Mouse (Mus musculus): ENCODE data around the gene Pkmyt1. TPM values are rescaled to one million over a fixed set of nuclear protein-coding genes. Genes with fewer than 3 reads are reported as not detected.

The Pkmyt1 gene
- 13.3 TPM for polyA plus RNA-seq (2021)

DNA sequence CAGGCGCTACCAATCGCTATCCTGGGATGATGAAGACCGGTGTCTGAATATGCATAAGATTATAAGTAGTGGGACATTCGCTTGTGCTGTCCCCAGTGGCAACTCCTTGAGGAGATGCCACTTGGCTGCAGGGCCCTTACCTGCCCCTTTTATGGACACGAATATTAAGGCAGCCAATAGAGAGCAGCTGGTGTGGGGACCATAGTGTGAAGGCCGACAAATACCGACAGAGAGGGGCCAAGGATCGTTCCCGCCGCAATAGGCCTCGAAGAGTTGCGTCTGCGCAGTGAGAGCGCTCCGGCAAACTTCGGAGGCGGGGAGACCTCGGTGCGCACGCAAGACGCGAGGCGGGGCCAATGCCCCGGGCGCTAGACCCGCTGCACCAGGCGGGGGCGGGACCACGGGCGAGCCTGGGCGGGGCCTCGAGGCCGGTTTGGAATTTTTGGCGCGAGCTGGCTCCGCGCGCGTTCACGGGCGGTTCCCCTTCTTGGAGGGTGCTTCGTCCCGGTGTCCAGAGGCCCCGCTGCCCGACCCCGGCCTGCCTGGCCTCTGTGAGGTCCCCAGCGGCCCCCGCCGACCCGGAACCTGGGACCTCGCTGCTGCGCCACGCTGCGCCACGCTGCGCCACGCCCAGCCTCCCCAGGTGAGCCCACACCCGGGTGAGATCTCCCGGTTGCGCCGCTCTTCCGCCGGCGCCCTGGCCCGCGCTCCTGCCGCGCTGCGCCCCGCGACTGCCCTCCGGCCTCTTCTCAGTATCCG is at the start of gene Pkmyt1:
Gene Pkmyt1 (plus strand): TSS at position 338 of the 759 bp plus-strand sequence.
- DNase-seq (ENCODE audit: low read depth, low spot score) = no peak
- ATAC-seq = peak; percentile 82
- TF ChIP-seq CTCF (IDR thresholded peaks at IDR 0.05) = no peak
- ChIA-PET POLR2A (interaction anchor here (1.1 kb wide), 1 partner anchor 14 kb away, joined by 4 read pairs; no protein-coding TSS in a partner anchor), CTCF (interaction anchor here (1.2 to 1.3 kb wide), 2 partner anchors 17 to 20 kb away, joined by 3 to 6 read pairs; no protein-coding TSS in a partner anchor)
- in situ Hi-C loops (cut with MboI; ENCODE audit: low pct_unique_long_range_greater_than_20kb) = no loop called here
- peaks cover 3% of the 10 kb centered on the region for H3K27me3 ChIP-seq

DNA sequence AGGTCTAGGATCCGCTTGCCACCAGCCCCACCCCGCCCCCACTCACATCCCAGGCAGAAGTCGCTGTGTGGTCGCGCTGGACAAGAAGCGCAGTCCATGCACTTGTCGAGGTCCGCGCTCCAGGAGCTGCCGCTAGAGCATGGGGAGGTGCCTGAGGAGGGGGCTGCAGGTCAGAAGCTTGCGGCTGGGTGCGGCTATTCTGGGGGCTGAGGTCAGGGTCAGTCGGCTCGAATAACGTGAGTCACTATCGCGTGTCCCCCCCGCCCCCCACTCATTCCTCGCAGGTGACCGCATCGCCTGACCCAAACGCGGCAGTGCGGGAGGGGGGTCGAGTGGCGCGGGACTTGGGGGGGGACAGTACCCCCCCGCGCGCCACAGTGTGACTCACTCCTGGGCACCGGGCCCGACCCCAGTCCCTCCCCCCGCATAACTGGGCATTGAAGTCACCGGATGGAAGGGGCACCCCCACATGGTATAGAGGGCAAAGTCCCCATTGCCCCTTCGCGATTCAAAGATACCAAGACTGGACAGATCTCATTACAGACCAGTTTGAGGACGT is 49.6 kb upstream of the Pkmyt1 start:
- ChIA-PET CTCF (interaction anchor here (2.9 kb wide), 1 partner anchor 23 kb away, joined by 13 read pairs; no protein-coding TSS in a partner anchor), POLR2A (interaction anchor here (1.0 to 4.0 kb wide), 3 partner anchors 9 to 25 kb away, joined by 3 to 28 read pairs (median 3); no protein-coding TSS in a partner anchor)
- no peak for ATAC-seq
- in situ Hi-C loops (cut with MboI; ENCODE audit: low pct_unique_long_range_greater_than_20kb) = no loop called here
- no peaks in the 10 kb centered on the region for H3K27me3 ChIP-seq
- no peak for TF ChIP-seq CTCF (IDR thresholded peaks at IDR 0.05)
- no peak for DNase-seq (ENCODE audit: low read depth, low spot score)

DNA sequence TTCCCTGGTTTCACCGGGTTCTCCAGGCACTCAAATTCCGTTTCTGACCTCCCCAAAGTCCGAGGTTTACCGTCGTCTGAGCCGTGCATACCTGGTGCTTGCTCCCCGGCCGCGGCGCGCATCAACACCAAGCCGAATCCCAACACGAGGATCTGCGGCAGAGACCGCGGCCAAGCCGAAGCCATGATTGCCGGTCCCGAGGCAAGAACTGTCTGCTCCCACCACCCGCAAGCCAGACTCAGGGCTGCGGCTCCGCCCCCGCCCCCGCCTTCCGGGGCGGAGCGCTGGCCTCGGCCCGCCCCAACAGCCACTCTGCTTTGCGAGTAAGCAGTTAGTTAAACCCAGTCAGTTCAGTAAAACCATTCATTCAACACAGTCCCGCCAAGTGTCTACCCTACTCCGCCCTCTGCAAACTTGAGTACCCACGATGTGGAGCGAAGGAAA is 48.9 kb upstream of the Pkmyt1 start, which contains the start of gene Tnfrsf12a:
Gene Tnfrsf12a (minus strand): TSS at position 233 of the 444 bp plus-strand sequence.
- no peak for TF ChIP-seq CTCF (IDR thresholded peaks at IDR 0.05)
- in situ Hi-C loops (cut with MboI; ENCODE audit: low pct_unique_long_range_greater_than_20kb) = no loop called here
- ChIA-PET CTCF (interaction anchor here (1.5 kb wide), 1 partner anchor 23 kb away, joined by 3 read pairs; no protein-coding TSS in a partner anchor), POLR2A (interaction anchor here (4.0 kb wide), 1 partner anchor 23 kb away, joined by 28 read pairs; no protein-coding TSS in a partner anchor)
- no peaks in the 10 kb centered on the region for H3K27me3 ChIP-seq
- DNase-seq (ENCODE audit: low read depth, low spot score) (no peak), ATAC-seq (peak; percentile 29)

DNA sequence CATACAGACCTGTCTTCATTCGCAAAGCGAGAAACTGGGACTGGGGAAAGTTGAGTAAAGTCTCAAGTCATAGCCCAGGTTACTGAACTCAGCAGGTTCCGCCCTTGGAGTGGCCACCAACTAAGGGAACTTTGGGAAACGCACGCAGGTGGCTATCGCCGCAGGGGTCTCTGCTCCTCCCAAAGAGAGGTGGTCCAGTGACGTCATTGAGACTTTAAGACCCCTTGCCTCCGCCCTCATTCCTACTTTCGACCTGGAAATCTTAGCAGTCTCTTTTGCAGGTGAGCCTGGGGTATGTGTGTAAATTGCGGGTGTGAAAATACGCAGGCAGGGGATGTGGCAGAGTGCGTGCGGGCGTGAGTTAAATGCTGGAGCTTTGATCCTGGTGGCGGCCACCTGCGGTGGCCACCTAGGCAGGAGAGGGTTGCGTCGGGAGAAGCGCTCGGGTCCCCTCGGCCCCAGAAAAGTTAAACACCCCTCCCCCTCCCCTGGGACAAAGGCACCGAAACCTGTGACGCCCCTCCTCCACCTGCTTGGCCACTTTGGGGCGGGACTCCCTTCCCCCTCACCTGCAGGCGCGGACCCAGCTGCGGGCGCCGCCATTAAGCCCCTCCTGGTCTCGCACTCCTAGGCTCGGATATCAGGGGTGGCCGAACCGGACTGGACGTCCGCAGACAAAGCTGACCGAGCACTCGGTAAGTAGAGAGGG is 46.9 kb upstream of the Pkmyt1 start, which contains the start of gene Cldn6:
Gene Cldn6 (plus strand): TSS at position 123 of the 709 bp plus-strand sequence.
- H3K27me3 ChIP-seq = no peaks in the 10 kb centered on the region
- CTCF ChIA-PET = no interaction called here
- ATAC-seq (no peak), DNase-seq (ENCODE audit: low read depth, low spot score) (no peak)
- in situ Hi-C loops (cut with MboI; ENCODE audit: low pct_unique_long_range_greater_than_20kb) = no loop called here
- no peak for TF ChIP-seq CTCF (IDR thresholded peaks at IDR 0.05)
- POLR2A ChIA-PET = no interaction called here

DNA sequence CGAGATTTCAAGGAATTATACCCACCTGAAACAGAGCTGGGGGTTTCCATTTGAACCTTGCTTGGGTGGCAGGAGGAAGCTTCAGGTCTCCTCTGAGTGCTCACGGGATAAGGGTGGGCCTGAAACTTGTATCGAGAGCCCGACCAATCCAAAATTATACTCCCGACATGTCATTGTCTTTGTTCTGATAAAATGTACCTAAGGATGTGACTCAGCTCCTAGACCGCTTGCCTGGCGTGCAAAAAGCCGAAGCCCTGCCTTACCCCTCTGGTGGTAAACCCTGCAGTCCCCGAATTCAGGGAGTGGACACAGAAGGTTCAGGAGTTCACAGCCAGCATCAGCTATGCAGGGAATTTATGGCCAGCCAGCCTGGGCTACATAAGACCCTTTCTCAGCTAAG is 45.8 kb upstream of the Pkmyt1 start:
- ChIA-PET CTCF (interaction anchor here (1.6 kb wide), 1 partner anchor 26 kb away, joined by 5 read pairs; no protein-coding TSS in a partner anchor), POLR2A (interaction anchor here (0.9 kb wide), 1 partner anchor 18 kb away, joined by 3 read pairs; no protein-coding TSS in a partner anchor)
- TF ChIP-seq CTCF (IDR thresholded peaks at IDR 0.05) = no peak
- ATAC-seq (no peak), DNase-seq (ENCODE audit: low read depth, low spot score) (no peak)
- in situ Hi-C loops (cut with MboI; ENCODE audit: low pct_unique_long_range_greater_than_20kb) = no loop called here
- H3K27me3 ChIP-seq = no peaks in the 10 kb centered on the region

DNA sequence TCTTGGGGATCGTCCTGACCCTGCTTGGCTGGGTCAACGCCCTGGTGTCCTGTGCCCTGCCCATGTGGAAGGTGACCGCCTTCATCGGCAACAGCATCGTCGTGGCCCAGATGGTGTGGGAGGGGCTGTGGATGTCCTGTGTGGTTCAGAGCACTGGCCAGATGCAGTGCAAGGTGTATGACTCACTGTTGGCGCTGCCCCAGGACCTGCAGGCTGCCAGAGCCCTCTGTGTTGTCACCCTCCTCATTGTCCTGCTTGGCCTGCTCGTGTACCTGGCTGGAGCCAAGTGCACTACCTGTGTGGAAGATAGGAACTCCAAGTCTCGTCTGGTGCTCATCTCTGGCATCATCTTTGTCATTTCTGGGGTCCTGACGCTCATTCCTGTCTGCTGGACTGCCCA is 45.0 kb upstream of the Pkmyt1 start:
- ChIA-PET CTCF (interaction anchor here (0.6 to 1.6 kb wide), 2 partner anchors 22 to 25 kb away, joined by 3 to 5 read pairs; no protein-coding TSS in a partner anchor), POLR2A (no interaction called here)
- no peak for TF ChIP-seq CTCF (IDR thresholded peaks at IDR 0.05)
- ATAC-seq (peak; percentile 32), DNase-seq (ENCODE audit: low read depth, low spot score) (no peak)
- no peaks in the 10 kb centered on the region for H3K27me3 ChIP-seq
- in situ Hi-C loops (cut with MboI; ENCODE audit: low pct_unique_long_range_greater_than_20kb) = no loop called here

DNA sequence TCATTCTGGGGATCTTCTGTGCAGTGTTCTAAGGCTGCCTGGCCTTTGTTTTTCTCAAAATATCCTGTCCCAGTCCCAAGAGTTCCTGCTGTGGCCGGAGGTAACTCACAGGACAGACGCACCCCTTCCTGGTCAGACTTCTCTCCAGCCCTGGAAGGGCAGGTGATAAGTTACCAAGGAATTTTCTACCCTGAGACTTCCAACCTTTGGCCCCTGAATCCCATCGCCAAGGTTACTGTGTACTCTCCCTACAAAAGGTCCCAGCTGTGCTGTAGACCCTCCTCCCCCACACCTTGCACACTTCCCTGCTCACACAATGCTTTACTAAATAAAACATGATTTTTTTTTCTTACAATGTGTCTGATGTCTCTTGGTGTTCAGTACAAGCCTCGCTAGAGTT is 44.0 kb upstream of the Pkmyt1 start:
- TF ChIP-seq CTCF (IDR thresholded peaks at IDR 0.05) = no peak
- CTCF ChIA-PET = interaction anchor here (1.8 to 2.1 kb wide), 2 partner anchors 11 to 17 kb away, joined by 7 read pairs; no protein-coding TSS in a partner anchor
- in situ Hi-C loops (cut with MboI; ENCODE audit: low pct_unique_long_range_greater_than_20kb) = no loop called here
- no peaks in the 10 kb centered on the region for H3K27me3 ChIP-seq
- DNase-seq (ENCODE audit: low read depth, low spot score) = no peak
- POLR2A ChIA-PET = no interaction called here
- ATAC-seq = no peak

DNA sequence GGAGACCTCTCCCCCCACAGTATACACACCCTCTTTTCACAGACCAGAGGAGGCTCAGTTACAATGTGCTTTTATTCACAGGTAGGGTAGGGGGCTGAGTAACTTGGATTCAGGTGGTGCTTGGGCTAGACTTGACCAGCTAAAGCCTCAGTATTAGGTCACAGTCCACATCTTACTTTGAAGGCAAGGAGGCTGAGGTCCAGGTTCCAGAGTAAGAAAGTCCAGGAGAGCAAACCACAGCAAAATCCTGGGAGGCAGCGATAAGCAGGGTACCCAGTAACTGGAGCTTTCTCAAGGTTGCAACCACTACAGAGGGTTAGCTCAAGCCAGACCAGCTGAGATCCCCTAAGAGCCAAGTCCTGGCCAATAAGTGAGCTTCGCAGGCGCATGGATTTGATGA is 43.6 kb upstream of the Pkmyt1 start:
- TF ChIP-seq CTCF (IDR thresholded peaks at IDR 0.05) = no peak
- in situ Hi-C loops (cut with MboI; ENCODE audit: low pct_unique_long_range_greater_than_20kb) = no loop called here
- ChIA-PET POLR2A (no interaction called here), CTCF (interaction anchor here (1.8 to 2.1 kb wide), 2 partner anchors 11 to 17 kb away, joined by 7 read pairs; no protein-coding TSS in a partner anchor)
- DNase-seq (ENCODE audit: low read depth, low spot score) (no peak), ATAC-seq (no peak)
- no peaks in the 10 kb centered on the region for H3K27me3 ChIP-seq

DNA sequence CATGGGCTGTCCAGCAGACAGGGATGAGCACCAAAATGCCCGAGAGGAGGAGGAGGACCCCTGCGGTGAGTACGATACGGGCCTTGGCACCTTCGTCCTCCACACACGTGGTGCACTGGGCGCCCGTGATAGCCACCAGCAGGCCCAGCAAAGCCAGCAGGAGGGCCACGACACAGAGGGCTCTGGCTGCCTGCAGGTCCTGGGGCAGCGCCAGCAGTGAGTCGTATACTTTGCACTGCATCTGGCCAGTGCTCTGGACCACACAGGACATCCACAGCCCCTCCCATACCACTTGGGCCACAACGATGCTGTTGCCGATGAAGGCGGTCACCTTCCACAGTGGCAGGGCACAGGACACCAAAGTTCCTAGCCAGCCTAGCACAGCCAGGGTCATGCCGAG is 42.9 kb upstream of the Pkmyt1 start:
- POLR2A ChIA-PET = no interaction called here
- DNase-seq (ENCODE audit: low read depth, low spot score) = no peak
- in situ Hi-C loops (cut with MboI; ENCODE audit: low pct_unique_long_range_greater_than_20kb) = no loop called here
- CTCF ChIA-PET = interaction anchor here (1.8 to 3.0 kb wide), 3 partner anchors 10 to 16 kb away, joined by 7 to 16 read pairs (median 7); no protein-coding TSS in a partner anchor
- H3K27me3 ChIP-seq = no peaks in the 10 kb centered on the region
- TF ChIP-seq CTCF (IDR thresholded peaks at IDR 0.05) = no peak
- no peak for ATAC-seq
